Mouse (Mus musculus) ovary, postnatal 10 days (tissue): ENCODE data around the gene Duoxa2.

Experiments used
- DNase-seq: peaks from one replicate; pipeline ENCODE4 v3.0.0; 2022; ENCODE audit warnings: low spot score

The Duoxa2 gene

GRCm38 (mm10) chr2:122298596-122299490, at the start of gene Duoxa2:
Gene Duoxa2, plus strand, starts transcription at chr2:122298900.
- no peak for DNase-seq

- no peak for DNase-seq
Measured at GRCm38 (mm10) chr2:122255997-122256396, 42.7 kb upstream of the Duoxa2 start.

GRCm38 (mm10) chr2:122260729-122261128, 38.0 kb upstream of the Duoxa2 start:
- DNase-seq = no peak

- no peak for DNase-seq
Measured at GRCm38 (mm10) chr2:122264690-122265089, 34.0 kb upstream of the Duoxa2 start.

GRCm38 (mm10) chr2:122266407-122267193, 32.1 kb upstream of the Duoxa2 start:
- DNase-seq = no peak

- DNase-seq = no peak
Measured at GRCm38 (mm10) chr2:122278769-122279168, 19.9 kb upstream of the Duoxa2 start.

- DNase-seq = no peak
Measured at GRCm38 (mm10) chr2:122284091-122284490, 14.6 kb upstream of the Duoxa2 start.

- DNase-seq = no peak
Measured at GRCm38 (mm10) chr2:122286137-122286536, 12.6 kb upstream of the Duoxa2 start.

GRCm38 (mm10) chr2:122294916-122295315, 3.8 kb upstream of the Duoxa2 start:
- no peak for DNase-seq

GRCm38 (mm10) chr2:122297271-122298095, 1.2 kb upstream of the Duoxa2 start:
- no peak for DNase-seq

- DNase-seq = no peak
Measured at GRCm38 (mm10) chr2:122298096-122298499, 602 bp upstream of the Duoxa2 start, which contains the start of gene Duox2. Gene Duox2, minus strand, starts transcription at chr2:122298449.

GRCm38 (mm10) chr2:122299911-122300655, 1.4 kb downstream of the Duoxa2 start:
- no peak for DNase-seq

- DNase-seq = no peak
Measured at GRCm38 (mm10) chr2:122300656-122301020, 1.9 kb downstream of the Duoxa2 start.

GRCm38 (mm10) chr2:122301081-122301920, 2.6 kb downstream of the Duoxa2 start:
- no peak for DNase-seq

- DNase-seq = no peak
Measured at GRCm38 (mm10) chr2:122301921-122302573, 3.3 kb downstream of the Duoxa2 start.

- DNase-seq = no peak
Measured at GRCm38 (mm10) chr2:122302574-122303241, 4.0 kb downstream of the Duoxa2 start.

GRCm38 (mm10) chr2:122304544-122304943, 5.8 kb downstream of the Duoxa2 start:
- no peak for DNase-seq

GRCm38 (mm10) chr2:122305097-122305892, 6.6 kb downstream of the Duoxa2 start:
- DNase-seq = no peak
